Mouse (Mus musculus) embryonic fibroblast, embryonic 13.5 days (primary cell): ENCODE measurements around the gene Crlf1.

ENCODE experiments used
- CTCF ChIP-seq: IDR thresholded peaks from 2 replicates; pipeline ENCODE4 v1.5.1; 2011; ENCODE audit warnings: mild to moderate bottlenecking, control low read depth, low read length, moderate library complexity, borderline replicate concordance; ENCODE audit not compliant: insufficient read depth
- POLR2A ChIP-seq: IDR thresholded peaks from 2 replicates; pipeline ENCODE4 v1.6.1; 2011; ENCODE audit warnings: low read depth, mild to moderate bottlenecking, control low read depth, low read length, moderate library complexity

DNA sequence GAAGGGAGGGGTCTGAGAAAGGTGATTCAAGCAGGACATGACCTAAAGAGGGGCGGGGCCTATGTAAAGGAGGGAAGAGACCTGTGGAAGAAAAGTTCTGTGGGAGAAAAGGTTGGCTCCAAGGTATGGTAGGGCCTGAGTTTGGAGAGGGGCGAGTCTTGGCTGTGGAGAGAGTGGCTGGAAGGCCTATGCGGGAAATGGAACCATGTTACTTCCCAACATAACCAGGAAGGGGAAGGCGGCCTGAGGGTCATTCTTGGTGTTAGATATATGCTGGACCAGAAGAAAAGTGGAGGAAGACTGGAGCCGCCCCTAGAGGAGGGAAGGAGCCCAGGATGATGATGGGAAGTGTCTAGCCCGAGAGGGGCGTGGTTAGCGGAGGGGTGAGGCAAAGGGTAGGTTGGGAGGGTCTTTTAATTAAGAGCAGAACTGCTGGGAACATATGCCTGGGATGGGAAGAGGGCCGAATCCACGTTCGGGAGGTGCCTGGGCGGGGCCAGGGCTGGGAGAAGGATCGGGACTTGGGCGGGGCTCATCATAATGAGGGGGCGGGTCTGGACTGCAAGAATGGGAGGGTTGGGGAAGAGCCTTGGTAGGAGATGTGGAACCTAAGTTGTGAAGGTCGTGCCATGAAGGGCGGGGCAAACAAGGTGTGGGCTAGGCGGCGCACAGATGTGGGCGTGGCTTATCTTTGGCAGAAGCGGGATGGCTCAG lies 15.5 kb upstream of the Crlf1 start:
- TF ChIP-seq CTCF (no peak), POLR2A (no peak)
